Mouse (Mus musculus) urinary bladder, postnatal 14 days (tissue): ENCODE measurements at regions not wholly inside any gene's neighbourhood (a gene's known extent, or its start where the extent isn't known, plus 50 kb on each side); places are given as distances from the start of the nearest gene placed in this dataset.

Experiments
- DNase-seq: peaks from one replicate; pipeline ENCODE4 v3.0.0; 2021; ENCODE audit warnings: low spot score

DNA sequence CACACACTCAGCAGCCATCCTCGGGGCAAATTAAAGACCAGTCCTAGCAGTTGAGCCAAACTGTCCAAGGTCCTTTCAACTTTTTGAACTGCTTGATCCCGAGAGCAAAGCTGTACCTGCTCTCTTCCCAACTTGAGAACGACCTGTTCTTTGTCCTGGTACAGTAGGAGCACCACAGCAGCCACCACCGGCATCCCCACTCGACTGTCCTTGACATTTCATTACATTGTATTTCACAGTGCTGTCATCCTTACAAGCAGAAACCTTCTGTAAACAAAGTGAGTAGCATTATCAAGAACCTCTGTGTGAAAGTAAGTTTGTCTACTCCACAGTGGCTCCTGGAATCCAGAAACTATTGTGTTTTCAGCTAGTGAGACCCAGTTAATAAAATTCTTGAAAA, 240.2 kb upstream of the Zfp462 start:
- no peak for DNase-seq

DNA sequence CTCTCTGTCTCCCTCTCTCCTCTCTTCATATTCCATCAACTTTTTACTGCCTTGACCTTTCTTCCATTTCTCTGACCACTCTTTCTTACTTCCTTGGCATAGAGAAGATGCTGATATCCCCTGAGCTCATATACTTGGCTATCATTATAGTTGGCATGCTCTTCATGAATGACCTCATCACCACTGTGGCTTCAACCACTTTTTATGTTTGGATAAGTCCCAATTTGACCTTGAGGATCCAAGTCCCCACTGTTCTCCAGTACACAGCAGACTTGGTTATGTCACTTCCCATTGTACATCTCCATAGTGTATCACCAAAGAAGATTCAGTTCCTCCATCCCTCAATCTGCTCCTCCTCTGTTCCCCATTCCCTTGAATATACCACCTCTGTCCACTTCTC, 235.1 kb upstream of the Zfp462 start:
- no peak for DNase-seq

DNA sequence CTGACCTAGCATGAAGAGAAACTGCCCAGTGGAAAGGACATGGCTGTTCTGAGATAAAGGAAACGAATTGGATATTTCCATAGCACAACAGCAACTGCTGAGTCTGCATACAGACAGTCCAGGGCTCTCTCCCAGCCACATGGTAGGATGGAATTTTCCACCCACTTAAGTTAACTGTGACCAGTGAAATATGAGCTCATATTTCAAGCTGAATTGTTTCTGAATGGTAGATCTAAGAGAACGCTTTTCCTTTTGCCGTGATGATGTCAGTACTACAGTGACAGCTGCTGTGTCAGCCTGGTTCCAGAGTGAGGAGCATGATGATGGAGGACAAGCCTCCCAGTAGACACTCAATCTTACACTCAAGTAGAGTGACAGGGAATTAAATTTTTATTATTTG, 231.9 kb upstream of the Zfp462 start:
- DNase-seq = no peak

DNA sequence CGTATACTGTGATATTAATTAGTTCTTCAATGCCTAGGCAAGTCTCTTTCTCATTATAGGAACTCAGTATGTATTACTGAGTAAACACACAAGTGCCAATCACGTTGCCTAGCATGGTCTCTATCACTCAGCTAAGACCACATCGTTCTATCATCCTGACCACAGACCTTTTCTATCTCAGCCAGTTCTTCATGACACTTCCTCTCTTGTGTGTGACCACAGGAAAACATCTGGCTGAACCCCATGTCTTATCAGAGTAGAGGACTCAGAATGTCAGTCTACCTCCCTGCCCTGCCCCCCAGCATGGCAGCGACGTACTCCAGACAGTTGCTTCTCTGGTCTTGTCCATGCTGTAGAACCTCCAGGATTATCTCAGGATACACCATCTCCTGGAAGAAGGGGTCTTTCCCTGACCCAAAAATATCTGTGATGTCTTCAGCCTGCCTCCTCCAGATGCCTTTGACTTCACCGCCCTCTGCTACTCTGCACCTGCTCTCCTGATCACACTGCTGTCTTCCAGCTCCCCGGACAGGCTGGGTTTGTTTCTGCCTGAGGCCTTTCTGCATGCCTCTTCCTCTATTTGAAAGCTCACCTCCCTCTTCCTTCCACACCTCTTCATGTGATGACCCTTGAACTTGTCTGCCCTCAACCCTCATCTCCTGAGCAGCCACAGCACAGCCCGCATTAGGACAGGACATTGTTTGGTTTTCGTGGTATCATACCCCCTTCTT, 230.1 kb upstream of the Zfp462 start:
- DNase-seq = no peak

DNA sequence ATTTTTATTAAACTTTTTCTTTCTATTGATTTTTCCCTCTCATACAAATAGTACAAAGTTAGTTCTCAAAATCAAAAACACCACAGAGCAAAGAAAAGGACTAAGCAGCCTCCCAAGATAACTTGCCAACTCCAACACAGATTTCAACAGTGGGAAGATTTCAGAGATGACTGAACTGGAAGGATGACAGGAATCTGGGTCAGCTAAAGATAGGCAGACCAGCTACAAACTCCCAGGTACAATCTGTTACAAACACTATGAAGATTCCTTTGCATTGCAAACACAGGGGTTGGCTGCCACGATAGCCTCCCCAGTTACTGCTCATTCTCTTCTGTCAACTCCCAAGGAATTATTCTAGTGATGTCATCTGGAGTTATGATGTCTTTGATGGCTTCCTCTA, 226.8 kb upstream of the Zfp462 start:
- DNase-seq = no peak

DNA sequence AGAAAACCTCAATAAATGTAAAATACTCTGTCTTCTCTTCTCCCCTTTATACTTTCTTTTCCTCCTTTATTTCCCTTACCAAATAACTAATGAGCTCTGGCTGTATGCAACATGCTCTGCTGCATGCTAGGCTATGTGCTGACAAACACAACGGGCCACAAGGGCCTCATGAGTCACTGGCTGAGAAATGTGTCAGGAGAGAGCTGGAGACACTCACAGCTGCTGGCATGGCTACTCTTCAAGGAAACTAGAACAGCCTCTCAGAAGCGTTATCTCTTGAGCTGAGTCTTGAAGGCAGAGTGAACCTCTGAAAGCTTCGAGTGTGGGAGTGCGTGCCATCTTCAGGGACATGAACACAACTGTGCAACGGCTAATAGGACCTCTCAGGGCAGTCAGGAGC, 205.8 kb upstream of the Zfp462 start:
- no peak for DNase-seq

DNA sequence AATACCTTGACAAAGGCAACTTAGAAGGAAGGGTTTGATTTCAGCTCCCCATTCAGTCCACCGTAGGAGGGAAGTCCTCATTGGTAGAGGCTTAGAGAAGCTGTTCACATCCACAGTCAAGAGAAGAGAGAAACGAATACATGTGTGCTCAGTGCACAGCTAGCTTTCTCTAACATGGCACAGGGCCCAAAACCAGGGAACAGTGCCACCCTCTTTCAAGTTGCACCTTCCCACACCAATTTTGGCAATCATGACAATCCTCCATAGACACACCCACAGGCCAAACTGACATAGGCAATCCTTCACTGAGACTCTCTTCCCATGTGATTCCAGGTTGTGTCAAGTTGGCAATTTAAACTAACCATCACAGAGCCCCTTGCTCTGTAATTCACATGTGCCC, 193.4 kb upstream of the Zfp462 start:
- DNase-seq = no peak

DNA sequence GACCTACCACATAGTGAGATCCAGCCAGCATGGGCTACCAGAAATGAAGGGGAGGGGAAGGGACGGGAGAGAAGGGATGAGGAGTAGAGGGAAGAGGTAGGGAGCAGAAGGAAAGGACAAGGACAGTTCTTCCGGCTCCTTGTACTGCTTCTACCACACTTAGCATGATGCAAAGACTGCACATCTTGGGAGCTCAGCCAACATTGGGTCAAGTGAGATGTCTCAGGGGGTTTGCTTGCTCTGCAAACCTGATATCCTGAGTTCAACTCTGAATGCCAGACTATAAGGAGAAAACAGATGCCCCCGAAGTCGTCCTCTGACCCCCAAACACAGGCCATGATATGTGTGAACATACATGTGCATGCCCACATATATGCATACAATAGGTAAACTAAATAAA, 188.4 kb upstream of the Zfp462 start:
- DNase-seq = no peak

DNA sequence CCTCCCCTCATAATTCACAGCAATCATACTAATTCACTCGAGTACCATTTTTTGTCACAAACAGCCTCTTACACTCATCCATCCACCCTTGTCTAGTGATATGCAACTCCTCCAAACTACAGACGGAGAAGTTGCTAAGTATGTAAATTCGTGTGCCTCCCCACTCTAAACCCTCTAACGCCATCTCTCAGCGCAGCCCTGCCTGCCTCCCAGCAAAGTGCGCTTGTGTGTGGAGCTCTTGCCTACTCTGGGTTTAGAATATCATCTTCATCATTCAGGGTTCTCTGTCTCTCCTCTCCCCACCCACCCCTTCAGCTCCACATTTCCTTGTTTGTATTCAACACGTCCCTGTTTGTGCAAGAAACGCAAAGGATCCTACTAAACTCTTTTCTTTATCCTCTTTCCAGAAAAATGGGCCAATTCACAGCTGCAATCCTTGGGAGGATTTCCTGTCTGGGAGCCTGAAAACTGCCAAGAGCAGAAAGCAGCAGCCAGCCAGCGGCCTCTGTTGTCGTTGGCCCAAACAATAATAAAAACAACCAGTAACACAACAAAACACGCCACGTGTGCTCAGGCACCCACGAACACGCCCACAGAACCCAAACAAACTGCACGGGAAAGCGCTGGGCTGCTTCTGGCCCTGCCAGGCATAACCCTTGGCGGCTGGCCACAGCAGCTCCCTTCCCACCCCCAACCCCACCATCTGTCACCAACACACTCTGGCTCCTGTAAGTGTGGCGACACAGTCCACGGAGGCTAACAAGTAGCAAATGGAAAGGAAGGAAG, 186.9 kb upstream of the Zfp462 start:
- DNase-seq = peak; percentile 5

DNA sequence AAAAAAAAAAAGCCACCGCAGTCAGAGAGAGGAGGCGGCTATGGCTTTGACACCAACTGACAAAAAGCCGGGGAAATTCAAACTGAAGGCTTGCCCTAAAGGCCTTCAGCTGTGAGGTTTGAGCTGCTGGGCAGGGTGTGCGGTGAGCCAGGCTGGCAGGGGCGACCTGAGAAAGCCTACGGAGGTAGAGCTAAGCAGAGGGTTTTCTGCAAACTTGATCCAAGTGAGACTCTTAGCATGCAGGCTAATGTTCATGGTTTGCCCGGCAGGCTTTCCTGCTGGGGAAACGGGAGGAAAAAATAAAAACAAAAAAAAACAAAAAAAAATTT, 186.4 kb upstream of the Zfp462 start:
- no peak for DNase-seq

DNA sequence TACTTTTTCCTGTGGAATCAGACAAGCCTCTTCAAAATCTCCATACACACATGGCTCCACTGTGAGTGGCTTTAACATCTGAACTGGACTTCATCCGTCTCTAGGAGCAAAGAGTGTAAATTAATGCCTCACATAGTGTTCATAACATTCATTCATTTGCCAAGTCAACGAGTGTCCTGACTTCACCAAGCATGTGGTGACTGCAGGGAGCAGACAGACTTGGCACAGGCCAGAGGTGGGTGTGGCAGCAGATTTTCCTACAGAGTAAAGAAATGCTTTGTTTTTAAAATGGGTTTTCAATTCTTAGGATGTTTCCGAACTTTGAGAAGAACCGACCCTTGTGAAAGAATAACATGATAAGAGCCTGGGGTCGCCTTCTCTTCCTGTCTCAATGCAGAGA, 183.6 kb upstream of the Zfp462 start:
- peak; percentile 15 for DNase-seq

DNA sequence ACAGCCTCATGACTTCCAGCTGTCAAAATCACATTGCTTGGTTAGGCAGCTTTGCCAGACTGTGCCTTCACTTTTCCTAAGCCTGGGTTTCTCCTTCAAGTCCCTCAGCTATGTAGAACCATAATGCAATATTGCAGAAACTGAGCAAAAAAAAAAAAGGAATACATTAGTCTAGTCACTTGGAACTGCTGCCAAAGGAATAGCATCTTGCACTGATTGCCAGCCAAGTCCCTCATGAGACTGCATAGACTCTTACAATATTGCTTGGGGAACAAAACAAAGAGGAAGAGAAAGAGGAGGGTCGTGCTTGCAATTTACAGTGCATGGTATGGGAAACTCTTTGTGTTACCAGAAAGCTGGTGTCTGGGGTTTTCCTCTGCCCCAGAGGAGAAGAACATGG, 179.8 kb upstream of the Zfp462 start:
- DNase-seq = no peak

DNA sequence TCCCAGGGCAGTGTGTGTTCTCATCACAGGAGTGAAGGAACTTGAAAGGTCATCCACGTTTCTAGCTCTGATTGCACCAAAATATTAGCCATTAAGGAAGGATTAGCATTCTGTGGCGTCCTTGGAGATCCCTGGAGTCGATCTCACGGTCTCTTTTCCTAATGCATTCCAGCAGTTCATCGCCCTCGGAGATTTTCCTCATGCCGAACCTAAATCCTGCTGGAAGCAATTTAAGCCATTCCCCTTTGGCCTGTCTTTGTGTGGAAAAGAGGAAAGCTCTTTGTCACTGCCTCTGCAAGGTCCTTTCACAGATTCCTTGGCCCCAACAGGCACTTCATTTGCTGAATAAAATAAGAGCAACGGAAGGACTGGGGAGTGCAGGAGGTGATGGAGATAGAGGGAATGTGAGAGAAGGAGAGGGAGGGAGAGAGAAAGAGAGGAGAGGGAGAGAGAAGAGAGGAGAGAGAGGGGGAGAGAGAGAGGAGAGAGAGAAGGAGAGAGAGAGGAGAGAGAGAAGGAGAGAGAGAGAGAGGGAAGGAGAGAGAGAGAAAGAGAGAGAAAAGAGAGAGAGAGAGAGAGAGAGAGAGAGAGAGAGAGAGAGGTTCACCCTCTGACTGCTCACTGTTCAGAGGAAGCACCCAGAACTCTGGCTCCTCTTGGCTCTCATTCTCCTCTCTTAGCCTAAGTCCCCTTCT, 177.2 kb upstream of the Zfp462 start:
- DNase-seq = no peak

DNA sequence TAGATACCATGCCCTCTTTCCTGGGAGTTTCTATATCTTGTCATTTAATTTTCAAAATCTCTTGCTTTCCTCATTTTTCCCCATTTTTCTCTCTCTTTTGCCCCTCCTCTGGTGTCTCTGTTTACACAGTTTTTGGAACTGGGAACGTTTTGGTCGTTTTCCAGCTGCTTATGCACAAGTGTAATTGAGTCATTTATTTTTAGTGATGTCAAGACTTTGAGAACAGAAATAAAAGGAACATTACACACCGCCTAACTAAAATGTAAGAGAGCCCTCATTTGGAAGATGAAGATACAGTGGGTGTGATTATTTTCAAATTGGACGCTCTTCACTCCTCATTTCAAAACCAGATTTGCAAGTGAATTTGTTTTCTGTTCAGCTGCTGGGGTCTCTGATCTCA, 176.0 kb upstream of the Zfp462 start:
- no peak for DNase-seq

DNA sequence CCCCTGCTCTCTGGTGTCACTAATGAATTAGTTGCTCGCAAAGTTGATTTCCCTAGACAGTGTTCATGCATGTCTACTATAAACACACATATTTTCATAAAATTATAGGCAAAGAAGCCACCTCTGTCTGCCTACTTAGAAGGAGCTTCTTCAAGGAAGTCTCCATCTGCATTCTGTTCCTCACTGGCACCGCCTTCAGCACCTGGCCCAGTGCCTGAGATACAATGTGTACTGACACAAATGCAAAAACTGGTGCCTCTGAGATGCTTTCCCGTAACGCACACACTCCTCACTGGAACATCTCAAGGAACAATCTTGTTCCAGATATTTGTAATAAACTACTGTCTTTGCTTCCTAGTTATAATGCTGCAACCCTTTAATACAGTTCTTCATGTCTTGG, 170.8 kb upstream of the Zfp462 start:
- no peak for DNase-seq

DNA sequence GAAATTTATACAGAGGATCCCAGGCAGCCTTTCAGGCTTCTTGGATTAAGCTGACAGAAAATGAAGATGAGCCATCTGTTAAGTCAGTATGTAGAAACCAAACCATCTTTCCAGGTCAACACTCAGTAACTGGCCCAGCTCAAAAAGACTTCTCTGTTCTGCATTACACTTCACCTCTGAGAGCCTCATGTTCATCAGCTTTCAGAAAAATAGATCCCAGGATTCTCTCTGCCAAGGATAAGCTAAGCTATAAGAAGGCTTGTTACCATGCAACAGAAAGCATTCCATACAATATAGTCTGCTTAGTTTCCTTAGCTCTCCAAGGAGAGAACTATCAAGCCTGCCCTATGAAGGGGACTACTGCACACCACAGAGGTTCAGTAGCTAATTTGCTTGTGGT, 170.1 kb upstream of the Zfp462 start:
- DNase-seq = no peak

DNA sequence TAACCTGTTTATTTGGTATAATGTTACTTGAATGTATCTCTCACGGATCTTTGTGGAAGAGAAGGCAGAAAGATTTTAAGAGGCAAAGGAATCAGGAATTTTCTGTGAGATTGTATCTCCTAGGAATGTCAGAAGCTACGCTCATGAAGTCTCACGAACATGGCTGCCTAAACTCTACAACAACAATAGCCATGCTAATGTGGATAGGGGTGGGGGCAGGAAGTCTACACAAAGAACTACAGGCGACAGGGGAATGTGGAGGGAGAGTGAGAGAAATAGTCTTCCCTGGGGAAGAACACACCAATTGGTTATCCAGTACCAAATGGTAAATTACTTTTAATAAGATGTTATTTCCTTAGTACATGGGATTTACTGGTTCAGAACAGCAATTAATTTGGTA, 164.3 kb upstream of the Zfp462 start:
- no peak for DNase-seq

DNA sequence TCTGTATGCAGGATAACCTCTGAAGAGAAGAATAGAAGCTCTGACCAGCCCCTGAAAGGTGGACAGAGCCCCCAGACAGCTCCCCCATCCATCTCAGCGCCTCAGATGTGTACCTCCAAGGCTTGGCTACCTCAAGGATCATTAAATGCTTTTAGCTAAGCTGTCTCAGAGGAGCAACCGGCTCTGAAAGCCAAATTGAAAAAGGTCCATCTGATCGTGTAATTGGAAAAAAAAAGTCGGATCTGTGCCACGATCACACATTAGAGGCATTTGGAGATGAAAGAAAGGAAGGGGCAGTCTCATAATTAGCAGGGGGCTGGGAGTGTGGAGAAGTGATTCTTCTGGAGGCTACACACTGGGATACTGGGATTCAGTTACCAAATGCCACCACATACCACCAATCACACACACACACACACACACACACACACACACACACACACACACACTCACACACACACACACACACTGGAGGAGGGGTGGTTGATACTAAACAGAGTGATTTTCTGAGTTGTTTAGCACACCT, 153.6 kb upstream of the Zfp462 start:
- no peak for DNase-seq

DNA sequence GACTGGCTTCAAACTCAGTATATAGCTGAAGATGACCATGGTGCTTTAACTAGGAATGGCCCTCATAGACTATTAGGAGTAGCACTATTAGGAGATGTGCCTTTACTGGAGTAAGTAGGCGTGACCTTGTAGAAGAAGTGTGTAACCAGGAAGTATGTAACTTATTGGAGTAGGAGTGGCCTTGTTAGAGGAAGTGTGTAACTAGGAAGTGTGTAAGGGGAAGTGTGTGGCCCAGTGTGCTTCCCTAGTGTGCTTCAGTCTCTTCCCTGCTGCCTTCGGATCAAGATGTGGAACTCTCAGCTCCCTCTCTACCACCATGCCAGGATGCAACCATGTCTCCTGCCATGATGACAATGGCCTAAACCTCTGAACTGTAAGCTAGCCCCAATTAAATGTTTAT, 151.0 kb upstream of the Zfp462 start:
- no peak for DNase-seq

DNA sequence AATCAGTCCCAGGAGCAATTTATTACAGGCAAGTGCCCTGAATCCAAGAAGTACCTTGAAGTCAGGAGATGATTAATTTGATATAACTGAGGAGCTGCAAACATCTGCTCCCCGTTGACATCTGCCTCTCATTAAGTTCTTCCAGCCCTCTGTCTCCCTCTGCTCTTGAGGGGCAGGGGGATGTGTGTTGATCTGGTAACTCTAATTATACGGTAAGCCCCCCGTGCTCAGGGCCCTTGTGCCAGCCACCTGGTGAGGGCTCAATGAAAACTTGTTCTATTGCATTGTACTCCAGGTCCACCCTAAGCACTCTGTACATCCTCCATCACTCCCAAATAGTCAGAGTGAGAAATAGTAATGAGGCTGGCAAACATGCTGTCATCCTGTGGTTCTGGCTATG, 149.6 kb upstream of the Zfp462 start:
- no peak for DNase-seq

DNA sequence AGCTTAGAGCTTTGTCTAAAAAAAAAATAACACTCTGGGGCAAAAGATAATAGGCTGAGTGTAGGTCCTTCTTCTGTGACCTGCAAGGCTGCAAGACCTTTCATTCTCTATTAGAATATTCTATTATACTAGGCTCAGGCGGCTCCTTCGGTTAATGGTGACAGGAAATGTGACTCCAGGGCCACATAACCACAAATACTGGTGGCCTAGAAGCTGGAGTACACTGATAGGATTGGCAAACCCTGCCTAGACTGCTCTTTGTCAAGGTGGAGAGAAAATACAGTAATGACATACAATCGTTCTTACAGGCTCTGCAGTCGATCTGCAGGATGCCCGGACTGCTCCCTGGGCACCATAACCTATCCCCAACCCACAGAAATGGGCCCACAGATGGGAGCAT, 146.3 kb upstream of the Zfp462 start:
- DNase-seq = no peak

DNA sequence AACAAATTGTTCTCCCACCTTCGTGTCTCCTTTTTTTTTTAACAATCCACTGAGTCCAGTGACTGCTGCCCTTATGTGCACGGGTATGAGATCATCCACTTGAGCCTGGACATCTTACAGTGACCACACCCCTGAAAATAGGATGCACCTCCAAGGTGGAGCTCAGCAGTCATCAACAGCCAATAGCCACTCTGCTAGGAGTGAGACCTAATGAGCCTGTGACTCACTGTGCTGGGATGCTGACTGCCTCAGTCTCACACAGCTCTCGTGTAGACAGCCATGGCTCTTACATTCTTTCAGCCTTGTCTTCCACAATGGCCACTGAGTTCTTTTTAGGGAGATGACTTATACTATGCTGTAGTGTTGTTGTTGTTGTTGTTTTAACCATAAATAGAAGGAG, 133.7 kb upstream of the Zfp462 start:
- DNase-seq = no peak
